Mouse (Mus musculus) midbrain, embryonic 14.5 days (tissue): Measurements from ENCODE around the gene Gm6763. TPM values are rescaled to one million over a fixed set of nuclear protein-coding genes. Genes with fewer than 3 reads are reported as not detected.

Source experiments
- polyA plus RNA-seq: library from polyadenylated mRNA; unstranded; fragments of >200 nt; fragmentation: Nextera tagmentation; extraction: Ambion mirVana; gene quantifications from 2 replicates; pipeline ENCODE4 v1.2.1, GENCODE M21; 2014

Gm6763 gene
- polyA plus RNA-seq, 1 experiment from 2014 or later: not detected

Other genes starting within 250 kb of the Gm6763 start
- gene Gm21293, start 8.5 kb upstream of the Gm6763 start, polyA plus RNA-seq: not detected in 2 replicates
- not detected in 2 replicates for gene Gm8764, start 8.5 kb downstream of the Gm6763 start, polyA plus RNA-seq
- gene Gm21304, start 17.0 kb downstream of the Gm6763 start, polyA plus RNA-seq: not detected in 2 replicates
- gene Gm21312, start 25.5 kb downstream of the Gm6763 start, polyA plus RNA-seq: not detected in 2 replicates
- gene Gm20765, start 34.0 kb downstream of the Gm6763 start, polyA plus RNA-seq: not detected in 2 replicates
- not detected in 2 replicates for gene Gm4340, start 42.5 kb downstream of the Gm6763 start, polyA plus RNA-seq